Mouse (Mus musculus) spleen, postnatal 10 days (tissue): ENCODE data around the gene Olfr123.

Experiments used
- DNase-seq, 2 experiments: peaks; one replicate each; pipeline ENCODE4 v3.0.0; 2021 to 2022; ENCODE audit warnings: low spot score in 2 of 2

The Olfr123 gene

DNA sequence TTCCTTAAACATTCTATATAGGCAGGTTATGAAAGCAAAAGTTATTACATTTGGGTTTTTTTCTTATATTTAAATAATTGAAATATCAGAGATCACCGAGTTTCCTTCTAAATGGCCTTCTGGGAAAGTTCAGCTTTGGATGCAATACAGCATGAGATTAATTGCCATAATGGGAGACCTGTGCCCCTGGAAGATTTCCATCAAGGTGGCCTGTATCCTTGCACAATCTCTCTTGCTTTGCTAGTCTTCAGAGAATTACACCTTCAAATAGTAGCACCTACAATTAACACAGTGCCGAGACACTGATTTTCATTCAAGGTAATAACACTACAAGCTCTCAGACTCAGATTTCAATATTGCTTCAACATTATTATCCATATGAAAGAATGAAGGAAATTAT, at the start of gene Olfr123:
TSS of gene Olfr123 (plus strand) at position 301 of the 400 bp plus-strand sequence.
- DNase-seq, result no peak

GRCm38 (mm10) chr17:37768307-37768706, 25.0 kb upstream of the Olfr123 start, which contains the start of gene Olfr122:
Olfr122 (plus strand) TSS chr17:37768607.
- no peak for DNase-seq

DNA sequence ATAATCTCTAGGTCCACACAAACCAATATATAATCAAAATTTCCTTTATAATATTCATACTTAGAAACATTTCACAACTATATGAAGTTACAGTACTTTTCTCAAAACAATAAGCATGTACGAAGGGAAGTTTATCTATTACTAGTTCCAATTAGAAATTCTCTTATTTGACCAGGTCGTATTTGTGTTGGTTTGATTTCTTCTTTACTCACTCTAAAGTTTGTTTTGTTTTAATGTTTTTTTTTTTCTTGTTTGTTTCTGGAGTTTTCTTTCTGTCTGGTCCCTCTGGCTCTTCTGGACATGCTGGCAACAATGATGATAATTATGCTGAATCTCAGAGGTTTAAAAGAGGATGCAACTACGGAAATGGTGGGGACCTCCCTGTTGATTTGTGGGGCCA, 6.3 kb downstream of the Olfr123 start, which contains the start of gene Olfr124:
TSS of gene Olfr124 (plus strand) at position 301 of the 400 bp plus-strand sequence.
- no peak for DNase-seq

- DNase-seq, result no peak
Observed at GRCm38 (mm10) chr17:37832649-37833048, 39.3 kb downstream of the Olfr123 start, which contains the start of gene Olfr125. Olfr125 (plus strand) TSS chr17:37832949.

DNA sequence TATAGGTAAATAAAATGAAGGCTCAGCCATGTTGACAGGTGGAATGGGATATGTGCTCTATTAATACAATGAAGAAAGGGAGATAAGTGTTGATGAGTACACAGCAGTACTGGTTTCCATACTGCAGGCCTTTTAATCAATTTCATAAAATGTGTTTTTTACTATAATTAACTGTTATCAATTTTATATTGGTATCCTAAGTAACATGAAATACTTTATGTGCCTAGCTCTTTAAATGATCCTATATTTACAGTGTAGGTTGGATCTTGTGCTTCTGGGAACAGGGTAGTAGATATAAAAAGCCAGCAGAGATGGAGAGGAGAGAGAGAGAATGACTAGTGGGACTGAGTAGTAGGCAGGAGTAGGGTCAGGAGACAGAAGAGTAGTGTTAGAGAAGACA, 53.9 kb downstream of the Olfr123 start, which contains the start of gene Olfr126:
TSS of gene Olfr126 (plus strand) at position 301 of the 400 bp plus-strand sequence.
- DNase-seq, result no peak
